Mouse (Mus musculus): ENCODE measurements at regions not wholly inside any gene's neighbourhood (a gene's known extent, or its start where the extent isn't known, plus 50 kb on each side); places are given as distances from the start of the nearest gene placed in this dataset.

DNA sequence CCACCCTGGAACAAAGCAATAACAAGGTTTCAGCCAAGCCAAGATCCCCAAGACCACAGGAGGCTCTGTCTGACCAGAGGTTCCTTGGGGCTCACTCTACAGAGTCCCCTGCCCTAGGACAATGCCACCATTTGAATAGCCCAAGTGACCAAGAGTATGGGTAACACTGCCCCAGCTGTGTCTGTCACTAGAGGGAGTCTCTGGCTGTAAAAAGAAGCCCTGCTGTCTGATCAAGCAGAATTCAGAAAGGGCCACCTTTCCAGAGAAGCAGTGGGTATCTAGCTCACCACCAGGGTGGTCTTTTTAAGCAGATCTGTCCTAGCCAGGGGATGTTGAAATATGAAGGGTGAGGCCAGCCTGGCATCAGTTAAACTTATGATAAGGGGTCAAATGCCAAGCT is 86.6 kb upstream of the Thpo start:
- TF ChIP-seq ZNF384 (IDR thresholded peaks at IDR 0.05; ENCODE audit: low read depth, low read length) (no peak), CHD2 (IDR thresholded peaks at IDR 0.05; ENCODE audit: low read depth, low read length) (no peak)
